Mouse (Mus musculus) cerebellum, adult 2 months (tissue): ENCODE results near the gene Klhl28.

Experiments used
- CTCF ChIP-seq: fragments of 200-500 bp; IDR thresholded peaks from 2 replicates; pipeline ENCODE4 v1.5.1; 2011; ENCODE audit warnings: low read depth, mild to moderate bottlenecking, control low read depth, low read length, moderate library complexity, borderline replicate concordance; ENCODE audit not compliant: insufficient read depth
- POLR2A ChIP-seq: fragments of 200-500 bp; IDR thresholded peaks from 2 replicates; pipeline ENCODE4 v1.6.1; 2011; ENCODE audit warnings: low read length, control low read depth, borderline replicate concordance; ENCODE audit not compliant: insufficient read depth

DNA sequence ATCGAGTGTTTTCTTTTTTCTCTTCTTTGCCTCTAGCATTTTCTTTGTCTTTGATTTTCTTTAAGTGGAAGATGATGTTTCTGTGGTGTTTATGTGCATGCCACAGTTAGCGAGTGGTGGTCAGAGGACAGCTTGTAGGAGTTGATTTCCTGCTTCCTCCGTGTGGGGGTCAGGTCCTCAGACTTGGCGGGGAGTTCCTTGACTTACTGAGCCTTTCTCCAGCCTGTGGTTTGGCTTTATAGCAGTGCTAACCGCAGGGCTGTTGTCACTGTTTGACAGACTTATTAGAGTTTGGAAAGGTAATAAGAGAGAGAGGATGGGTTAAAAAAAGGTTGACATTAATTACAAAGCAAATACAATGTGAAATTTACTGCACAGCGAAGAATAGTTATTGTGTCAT, 10.2 kb upstream of the Klhl28 start:
- TF ChIP-seq CTCF: no peak
- no peak for TF ChIP-seq POLR2A
